Mouse (Mus musculus): ENCODE results near the gene Sap30bp. TPM values are rescaled to one million over a fixed set of nuclear protein-coding genes. Genes with fewer than 3 reads are reported as not detected.
A peak's percentile ranks its signal among the peaks of the same experiment; 100 is the strongest.

Gene Sap30bp
- polyA plus RNA-seq, 1 experiment from 2014 or later, result 46.3 TPM

DNA sequence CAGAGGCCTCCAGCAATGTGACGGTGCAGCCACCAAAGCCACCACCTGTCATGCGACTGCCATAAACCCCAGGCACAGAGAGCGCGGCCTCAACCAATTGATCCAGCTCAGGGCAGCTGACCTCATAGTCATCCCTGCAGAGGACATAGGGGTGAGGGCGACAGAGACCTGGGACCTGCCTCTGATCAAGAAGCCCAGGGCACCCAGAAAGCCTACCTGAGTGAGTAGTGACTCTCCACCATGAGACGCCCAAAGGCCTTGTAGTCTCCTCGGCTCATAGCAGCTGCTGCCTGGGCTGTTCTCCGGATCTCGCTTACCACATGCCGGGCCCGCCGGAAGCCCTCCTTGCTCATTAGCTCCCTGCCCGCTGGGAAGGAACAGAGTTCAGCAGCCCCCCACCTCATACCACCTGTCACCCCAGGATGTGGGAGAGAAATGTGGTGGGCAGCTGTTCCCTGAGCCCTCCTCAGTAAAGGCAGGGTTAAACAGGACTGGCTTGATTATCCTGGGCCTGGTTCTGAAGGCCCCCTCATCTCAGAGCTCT lies 75.8 kb downstream of the Sap30bp start:
- in situ Hi-C loops (cut with MboI; ENCODE audit: low pct_unique_long_range_greater_than_20kb), result no loop called here
- ATAC-seq, result no peak
- no peaks in the 10 kb centered on the region for H3K27me3 ChIP-seq
- DNase-seq (ENCODE audit: low read depth, low spot score), result no peak
- ChIA-PET POLR2A (interaction anchor here (0.6 kb wide), 2 partner anchors 12 to 21 kb away, joined by 3 to 9 read pairs; no protein-coding TSS in a partner anchor), CTCF (no interaction called here)
- no peak for TF ChIP-seq CTCF (IDR thresholded peaks at IDR 0.05)

DNA sequence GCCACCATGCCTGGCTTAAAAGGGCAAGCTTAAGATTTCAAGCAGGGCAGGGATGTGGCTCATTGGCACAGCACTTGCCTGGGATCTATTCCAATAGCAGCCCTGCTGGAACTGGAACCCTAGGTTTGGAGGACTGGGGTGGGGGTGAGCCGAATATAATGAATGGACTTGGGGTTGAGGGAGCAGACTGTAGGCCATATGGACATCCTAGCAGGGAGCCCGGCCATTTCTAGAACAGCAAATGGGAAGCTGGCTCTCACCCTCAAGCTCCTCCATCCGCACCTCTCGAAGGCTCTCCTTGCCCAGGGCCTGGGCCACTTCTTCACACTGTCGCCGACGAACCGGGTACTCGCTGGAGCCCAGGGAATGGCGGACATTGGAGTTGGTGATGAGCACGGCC lies 76.6 kb downstream of the Sap30bp start:
- CTCF ChIA-PET, result no interaction called here
- DNase-seq (ENCODE audit: low read depth, low spot score), result no peak
- no peaks in the 10 kb centered on the region for H3K27me3 ChIP-seq
- in situ Hi-C loops (cut with MboI; ENCODE audit: low pct_unique_long_range_greater_than_20kb), result no loop called here
- POLR2A ChIA-PET, result no interaction called here
- no peak for ATAC-seq
- no peak for TF ChIP-seq CTCF (IDR thresholded peaks at IDR 0.05)

DNA sequence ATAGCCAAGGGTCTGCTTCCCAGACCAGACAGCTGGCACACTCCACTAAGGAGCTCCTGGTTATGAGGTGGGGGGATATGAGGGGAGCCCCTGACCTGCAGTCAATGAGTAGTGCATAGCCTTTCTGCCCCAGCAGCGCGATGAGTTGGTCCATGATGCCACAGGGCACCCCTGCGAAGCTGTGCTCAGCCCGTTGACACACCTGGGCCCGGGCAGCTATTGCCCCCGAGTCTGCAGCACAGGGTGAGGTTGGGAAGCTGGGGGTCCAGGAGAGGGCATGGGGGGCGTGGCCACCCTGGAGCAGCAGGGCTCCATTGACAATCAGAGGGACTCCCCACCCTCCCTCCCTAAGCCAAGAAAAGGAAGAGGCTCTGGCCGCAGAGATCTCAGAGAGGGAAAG lies 77.1 kb downstream of the Sap30bp start:
- DNase-seq (ENCODE audit: low read depth, low spot score) (no peak), ATAC-seq (no peak)
- POLR2A ChIA-PET, result no interaction called here
- TF ChIP-seq CTCF (IDR thresholded peaks at IDR 0.05), result no peak
- CTCF ChIA-PET, result no interaction called here
- H3K27me3 ChIP-seq, result no peaks in the 10 kb centered on the region
- in situ Hi-C loops (cut with MboI; ENCODE audit: low pct_unique_long_range_greater_than_20kb), result no loop called here

DNA sequence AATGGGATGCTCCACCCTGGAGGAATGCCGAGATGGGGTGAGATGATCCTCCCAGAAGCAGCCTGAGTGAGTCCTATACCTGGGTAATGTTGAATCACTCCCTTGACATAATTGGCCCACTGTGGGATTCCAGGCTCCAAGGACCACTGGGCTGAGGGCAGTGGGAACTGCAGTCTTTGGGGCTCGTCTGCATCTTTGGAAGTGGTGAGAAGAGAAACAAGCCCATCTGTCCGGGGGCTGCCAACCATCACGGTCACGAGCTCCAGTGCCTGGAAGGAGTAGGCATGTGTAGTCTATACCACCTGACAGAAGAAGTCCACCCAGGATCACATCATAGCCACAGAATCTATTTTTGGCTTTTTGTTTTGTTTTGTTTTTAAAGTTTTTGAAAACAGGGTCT lies 77.9 kb downstream of the Sap30bp start:
- ATAC-seq, result no peak
- DNase-seq (ENCODE audit: low read depth, low spot score), result no peak
- in situ Hi-C loops (cut with MboI; ENCODE audit: low pct_unique_long_range_greater_than_20kb), result no loop called here
- ChIA-PET POLR2A (interaction anchor here (0.7 kb wide), 1 partner anchor 74 kb away, joined by 3 read pairs; no protein-coding TSS in a partner anchor), CTCF (no interaction called here)
- H3K27me3 ChIP-seq, result no peaks in the 10 kb centered on the region
- no peak for TF ChIP-seq CTCF (IDR thresholded peaks at IDR 0.05)

DNA sequence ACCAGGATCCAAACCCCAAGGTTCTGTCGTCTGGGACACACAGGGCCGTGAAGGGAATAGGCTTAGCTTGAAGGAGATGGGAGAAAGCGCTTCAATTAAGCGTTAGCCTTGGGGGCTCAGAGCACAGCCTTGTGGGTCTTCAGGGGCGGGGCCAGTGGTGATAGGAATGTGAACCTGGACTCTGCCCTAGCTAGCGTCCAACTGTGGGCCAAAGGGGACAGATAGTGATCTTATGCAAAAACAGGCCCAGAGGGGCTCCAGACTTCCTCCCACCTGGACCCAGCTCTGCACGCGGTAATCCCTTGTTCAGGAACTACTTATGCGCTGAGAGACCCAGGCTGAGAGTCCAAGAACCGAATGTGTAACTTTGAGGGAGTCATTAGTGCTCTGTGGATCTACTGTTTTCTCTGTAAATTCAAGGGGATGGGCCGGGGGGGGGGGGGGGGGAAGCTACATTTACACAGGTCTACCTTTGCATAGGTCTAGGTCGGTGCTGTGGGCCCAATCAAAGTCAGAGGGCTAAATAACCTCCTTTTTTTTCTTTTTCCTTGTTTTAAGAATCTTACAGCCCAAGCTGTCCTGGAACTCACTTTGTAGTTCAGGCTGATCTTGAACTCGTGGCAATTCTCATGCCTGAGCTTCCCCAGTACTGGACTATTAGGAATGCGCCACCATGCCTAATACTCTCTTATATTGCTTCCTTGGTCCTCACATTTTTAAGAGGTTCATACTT lies 78.6 kb downstream of the Sap30bp start:
- in situ Hi-C loops (cut with MboI; ENCODE audit: low pct_unique_long_range_greater_than_20kb), result no loop called here
- TF ChIP-seq CTCF (IDR thresholded peaks at IDR 0.05), result no peak
- ChIA-PET POLR2A (no interaction called here), CTCF (interaction anchor here (1.0 to 1.2 kb wide), 2 partner anchors 9 to 68 kb away, joined by 3 to 5 read pairs; no protein-coding TSS in a partner anchor)
- ATAC-seq (no peak), DNase-seq (ENCODE audit: low read depth, low spot score) (no peak)
- H3K27me3 ChIP-seq, result no peaks in the 10 kb centered on the region

DNA sequence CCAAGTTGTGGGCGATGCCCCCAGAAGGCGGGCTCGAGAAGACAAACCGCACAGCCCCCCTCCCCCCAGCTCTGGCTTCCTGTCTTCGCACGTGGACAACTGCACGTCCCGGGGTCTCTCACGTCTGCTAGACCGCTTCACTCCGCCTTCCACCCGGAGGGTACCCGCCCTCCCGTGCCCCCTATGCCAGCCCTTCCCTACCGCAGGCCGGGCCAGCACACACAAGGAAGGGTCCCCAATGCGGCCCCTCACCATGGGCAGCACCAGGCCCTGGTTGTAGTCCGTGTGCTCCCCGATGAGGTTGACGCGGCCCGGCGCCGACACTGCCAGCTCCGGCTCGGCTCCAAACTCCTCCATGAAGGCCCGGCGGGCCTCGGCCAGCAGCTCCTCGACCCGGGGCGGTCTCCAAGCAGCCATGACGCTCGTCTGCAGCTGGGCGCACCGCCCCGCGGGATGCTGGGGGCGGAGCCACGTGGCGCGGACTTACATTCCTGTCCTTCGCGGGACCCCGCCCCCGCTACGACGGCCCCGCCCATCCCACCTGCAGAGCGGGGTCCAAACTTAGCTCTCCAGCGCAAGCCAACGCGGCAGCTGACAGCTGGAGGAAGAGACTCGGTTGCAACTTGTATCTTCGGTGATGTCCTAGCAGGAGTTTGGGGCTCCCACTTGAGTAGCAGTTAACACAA lies 79.3 kb downstream of the Sap30bp start, which contains the start of gene Galk1:
Galk1 (minus strand) TSS at position 458 of the 686 bp plus-strand sequence.
- ChIA-PET POLR2A (interaction anchor here (0.6 to 1.0 kb wide), 2 partner anchors 73 to 171 kb away, joined by 3 read pairs; no protein-coding TSS in a partner anchor), CTCF (interaction anchor here (0.9 to 1.2 kb wide), 3 partner anchors 8 to 69 kb away, joined by 3 to 5 read pairs (median 3); no protein-coding TSS in a partner anchor)
- no peaks in the 10 kb centered on the region for H3K27me3 ChIP-seq
- ATAC-seq, result peak; percentile 67
- DNase-seq (ENCODE audit: low read depth, low spot score), result no peak
- in situ Hi-C loops (cut with MboI; ENCODE audit: low pct_unique_long_range_greater_than_20kb), result no loop called here
- TF ChIP-seq CTCF (IDR thresholded peaks at IDR 0.05), result no peak

DNA sequence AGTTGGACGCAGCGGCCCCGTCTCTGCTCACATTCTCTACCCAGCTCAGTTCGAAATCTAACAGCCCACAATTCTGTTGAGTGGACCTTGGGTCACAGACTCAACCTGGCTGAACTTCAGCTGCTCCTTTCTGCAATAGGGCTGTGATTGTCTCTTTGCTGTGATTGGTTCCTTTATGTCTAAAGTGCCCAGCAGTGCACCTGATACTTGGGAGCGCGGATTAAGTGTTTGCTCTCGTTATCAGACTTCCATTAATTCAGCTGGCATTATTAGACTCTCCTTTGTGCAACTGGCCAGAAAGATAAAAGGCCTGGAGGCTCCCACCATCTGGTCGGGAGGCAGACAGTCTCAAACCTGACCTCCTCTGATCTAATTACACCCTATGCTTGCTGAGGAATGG lies 81.7 kb downstream of the Sap30bp start:
- H3K27me3 ChIP-seq, result no peaks in the 10 kb centered on the region
- DNase-seq (ENCODE audit: low read depth, low spot score), result no peak
- TF ChIP-seq CTCF (IDR thresholded peaks at IDR 0.05), result no peak
- no peak for ATAC-seq
- ChIA-PET CTCF (interaction anchor here (0.8 kb wide), 1 partner anchor 75 kb away, joined by 3 read pairs; no protein-coding TSS in a partner anchor), POLR2A (no interaction called here)
- in situ Hi-C loops (cut with MboI; ENCODE audit: low pct_unique_long_range_greater_than_20kb), result no loop called here

Other genes with a start within 250 kb of the Sap30bp start
- 99.5 TPM for gene Grb2, start 224.7 kb upstream of the Sap30bp start, polyA plus RNA-seq (2021)
- 44.3 TPM for gene Tmem94, start 167.8 kb upstream of the Sap30bp start, polyA plus RNA-seq (2021)
- 29.7 TPM for gene Caskin2, start 119.6 kb upstream of the Sap30bp start, polyA plus RNA-seq (2021)
- 52.3 TPM for gene Tsen54, start 118.6 kb upstream of the Sap30bp start, polyA plus RNA-seq (2021)
- gene Llgl2, start 109.2 kb upstream of the Sap30bp start, polyA plus RNA-seq (2021), result 163 TPM
- gene Myo15b, start 74.9 kb upstream of the Sap30bp start, polyA plus RNA-seq (2021), result 1.4 TPM
- gene Smim5, start 33.3 kb upstream of the Sap30bp start, polyA plus RNA-seq (2021), result 1.6 TPM
- 0.53 TPM for gene Smim6, start 21.3 kb upstream of the Sap30bp start, polyA plus RNA-seq (2021)
- gene Recql5, start 195 bp downstream of the Sap30bp start, polyA plus RNA-seq (2021), result 20.9 TPM
- gene Itgb4, start 41.4 kb downstream of the Sap30bp start, polyA plus RNA-seq (2021), result 0.06 TPM
- gene Galk1, start 79.4 kb downstream of the Sap30bp start, polyA plus RNA-seq (2021), result 100 TPM
- 1,066 TPM for gene H3f3b, start 94.7 kb downstream of the Sap30bp start, polyA plus RNA-seq (2021)
- gene Unk, start 97.0 kb downstream of the Sap30bp start, polyA plus RNA-seq (2021), result 24.9 TPM
- 0.33 TPM for gene Unc13d, start 144.7 kb downstream of the Sap30bp start, polyA plus RNA-seq (2021)
- 255 TPM for gene Wbp2, start 153.7 kb downstream of the Sap30bp start, polyA plus RNA-seq (2021)
- 76.1 TPM for gene Trim47, start 193.9 kb downstream of the Sap30bp start, polyA plus RNA-seq (2021)
- 10.1 TPM for gene Trim65, start 197.8 kb downstream of the Sap30bp start, polyA plus RNA-seq (2021)
- 89.7 TPM for gene Mrpl38, start 205.6 kb downstream of the Sap30bp start, polyA plus RNA-seq (2021)
- gene Fbf1, start 234.9 kb downstream of the Sap30bp start, polyA plus RNA-seq (2021), result 49.2 TPM